Mouse (Mus musculus) liver, postnatal 0 days (tissue): Measurements from ENCODE around the gene 7530416G11Rik.

Source experiments
- CTCF ChIP-seq: sonication (generic); IDR thresholded peaks from 2 replicates; pipeline ENCODE4 v1.5.1; 2016; ENCODE audit warnings: antibody characterized with exemption, low read depth
- EP300 ChIP-seq: IDR thresholded peaks from 2 replicates; pipeline ENCODE4 v1.6.1; 2016; ENCODE audit warnings: antibody characterized with exemption, low read depth, mild to moderate bottlenecking

- no peak for TF ChIP-seq CTCF
- no peak for TF ChIP-seq EP300
Measured at GRCm38 (mm10) chr15:85505118-85505925, 2.3 kb upstream of the 7530416G11Rik start.
